Mouse (Mus musculus): ENCODE results near the gene Prepl. TPM values are rescaled to one million over a fixed set of nuclear protein-coding genes. Genes with fewer than 3 reads are reported as not detected.

Prepl gene
- polyA plus RNA-seq, 1 experiment: 18.0 TPM

DNA sequence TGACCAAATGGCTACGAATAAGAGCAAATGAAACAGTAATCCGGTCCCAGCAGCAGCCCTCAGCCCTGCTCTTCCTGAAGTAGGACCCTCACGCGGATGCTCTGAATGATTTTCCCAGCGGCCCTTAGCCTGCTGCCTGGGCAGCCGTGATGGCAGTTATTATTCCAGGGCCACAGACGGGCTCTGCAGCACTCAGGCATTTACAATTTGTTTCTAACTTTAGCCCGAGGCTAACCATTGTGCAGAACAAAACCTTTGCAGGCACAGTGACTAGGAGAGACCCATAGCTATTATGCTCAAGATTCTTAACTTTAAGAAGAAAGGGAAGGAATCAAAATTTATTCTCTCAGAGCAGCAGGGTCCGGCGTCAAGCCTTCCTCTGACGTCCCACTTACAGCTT lies 17.7 kb downstream of the Prepl start:
- no peaks in the 10 kb centered on the region for H3K27me3 ChIP-seq (replicated peaks; ENCODE audit: control insufficient read depth, insufficient read depth, low read length)
- 59% methylated on average over 11 of the region's 11 CpGs for WGBS
- no peaks in the 10 kb centered on the region for H3K4me1 ChIP-seq (ENCODE audit: control insufficient read depth, insufficient read depth, low read length)
- H3K27ac ChIP-seq (ENCODE audit: insufficient read depth, low read depth, low read length): no peak overlapping the region
- no peak for DNase-seq
- no peak for TF ChIP-seq POLR2A (IDR thresholded peaks at IDR 0.05; ENCODE audit: low read depth, low read length)
- no peak for TF ChIP-seq CTCF (conservative IDR thresholded peaks at IDR 0.05; ENCODE audit: insufficient read depth, insufficient read length, low read depth, low read length)
- H3K36me3 ChIP-seq (ENCODE audit: control insufficient read depth, insufficient read depth, low read length): no peaks in the 10 kb centered on the region; the same call in 1 of the 2 replicates
- no peak overlapping the region for H3K4me3 ChIP-seq (ENCODE audit: insufficient read depth, low read depth, low read length)

GRCm38 (mm10) chr17:85071088-85071775 lies 18.8 kb downstream of the Prepl start:
- TF ChIP-seq POLR2A (IDR thresholded peaks at IDR 0.05; ENCODE audit: low read depth, low read length): no peak
- peak; percentile 32 for TF ChIP-seq CTCF (conservative IDR thresholded peaks at IDR 0.05; ENCODE audit: insufficient read depth, insufficient read length, low read depth, low read length)
- WGBS: 90% methylated on average over 8 of the region's 8 CpGs

DNA sequence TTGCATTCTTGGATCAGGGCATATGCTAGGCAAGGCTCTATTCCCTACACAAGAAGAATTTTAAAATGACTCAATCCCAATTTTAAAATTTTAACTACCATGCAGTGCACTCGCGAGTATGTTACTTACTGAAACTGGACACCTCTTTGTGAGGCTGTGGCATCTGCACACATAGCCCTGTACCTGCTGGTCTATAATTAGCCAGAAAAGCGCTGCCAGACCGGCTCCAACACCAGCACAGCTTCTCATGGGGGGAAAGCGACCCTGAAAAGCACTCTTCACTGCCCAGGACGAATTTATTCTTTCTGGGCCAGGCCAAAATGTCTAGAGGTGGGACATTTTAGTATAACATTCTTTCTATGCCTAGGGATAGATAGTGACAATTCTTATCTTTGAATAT lies 19.4 kb downstream of the Prepl start:
- no peak for TF ChIP-seq CTCF (conservative IDR thresholded peaks at IDR 0.05; ENCODE audit: insufficient read depth, insufficient read length, low read depth, low read length)
- TF ChIP-seq POLR2A (IDR thresholded peaks at IDR 0.05; ENCODE audit: low read depth, low read length): no peak
- H3K4me3 ChIP-seq (ENCODE audit: insufficient read depth, low read depth, low read length): no peak overlapping the region
- H3K27ac ChIP-seq (ENCODE audit: insufficient read depth, low read depth, low read length): no peak overlapping the region
- H3K27me3 ChIP-seq (replicated peaks; ENCODE audit: control insufficient read depth, insufficient read depth, low read length): no peaks in the 10 kb centered on the region
- 74% methylated on average over 6 of the region's 6 CpGs for WGBS
- no peaks in the 10 kb centered on the region; the same call in 1 of the 2 replicates for H3K36me3 ChIP-seq (ENCODE audit: control insufficient read depth, insufficient read depth, low read length)
- H3K4me1 ChIP-seq (ENCODE audit: control insufficient read depth, insufficient read depth, low read length): no peaks in the 10 kb centered on the region
- no peak for DNase-seq

More at GRCm38 (mm10) chr17:85071088-85071775, 18.8 kb downstream of the Prepl start:
- no peak overlapping the region for H3K4me3 ChIP-seq (ENCODE audit: insufficient read depth, low read depth, low read length)
- no peaks in the 10 kb centered on the region for H3K36me3 ChIP-seq (ENCODE audit: control insufficient read depth, insufficient read depth, low read length)
- no peaks in the 10 kb centered on the region for H3K4me1 ChIP-seq (ENCODE audit: control insufficient read depth, insufficient read depth, low read length)
- no peak for DNase-seq
- no peak overlapping the region for H3K27ac ChIP-seq (ENCODE audit: insufficient read depth, low read depth, low read length)
- H3K27me3 ChIP-seq (replicated peaks; ENCODE audit: control insufficient read depth, insufficient read depth, low read length): no peaks in the 10 kb centered on the region

DNA sequence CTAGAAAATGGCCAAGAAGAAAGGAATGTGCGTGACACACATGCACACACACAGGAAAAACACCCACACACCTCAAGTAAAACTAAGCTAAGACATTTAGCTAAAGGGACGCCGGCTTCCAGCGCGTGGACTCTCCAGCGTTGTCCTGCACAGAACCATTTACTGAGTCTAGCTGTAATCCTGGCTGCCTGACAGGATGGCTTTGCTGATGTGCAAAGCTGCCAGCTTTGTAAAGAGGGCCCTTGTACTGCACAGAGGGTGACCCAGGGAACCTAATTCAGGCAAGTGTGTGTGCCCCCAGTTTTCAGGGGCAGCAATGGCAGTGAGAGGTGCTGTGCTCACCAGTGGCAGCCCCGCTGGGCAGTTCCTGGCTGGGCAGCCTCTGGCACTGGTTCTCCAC lies 22.7 kb downstream of the Prepl start:
- no peaks in the 10 kb centered on the region for H3K4me1 ChIP-seq (ENCODE audit: control insufficient read depth, insufficient read depth, low read length)
- DNase-seq: no peak
- H3K27me3 ChIP-seq (replicated peaks; ENCODE audit: control insufficient read depth, insufficient read depth, low read length): no peaks in the 10 kb centered on the region
- peaks cover 5% of the 10 kb centered on the region for H3K36me3 ChIP-seq (ENCODE audit: control insufficient read depth, insufficient read depth, low read length)
- H3K4me3 ChIP-seq (ENCODE audit: insufficient read depth, low read depth, low read length): no peak overlapping the region
- H3K27ac ChIP-seq (ENCODE audit: insufficient read depth, low read depth, low read length): no peak overlapping the region
- TF ChIP-seq CTCF (conservative IDR thresholded peaks at IDR 0.05; ENCODE audit: insufficient read depth, insufficient read length, low read depth, low read length) (no peak), POLR2A (IDR thresholded peaks at IDR 0.05; ENCODE audit: low read depth, low read length) (no peak)
- WGBS: 80% methylated on average over 7 of the region's 7 CpGs

GRCm38 (mm10) chr17:85063560-85063959 lies 26.5 kb downstream of the Prepl start:
- Histone ChIP-seq H3K27me3 (replicated peaks; ENCODE audit: control insufficient read depth, insufficient read depth, low read length) (no peaks in the 10 kb centered on the region), H3K27ac (ENCODE audit: insufficient read depth, low read depth, low read length) (no peak overlapping the region), H3K4me1 (ENCODE audit: control insufficient read depth, insufficient read depth, low read length) (no peaks in the 10 kb centered on the region), H3K4me3 (ENCODE audit: insufficient read depth, low read depth, low read length) (no peak overlapping the region), H3K36me3 (ENCODE audit: control insufficient read depth, insufficient read depth, low read length) (peaks cover 7% of the 10 kb centered on the region)
- no peak for DNase-seq
- TF ChIP-seq POLR2A (IDR thresholded peaks at IDR 0.05; ENCODE audit: low read depth, low read length) (no peak), CTCF (conservative IDR thresholded peaks at IDR 0.05; ENCODE audit: insufficient read depth, insufficient read length, low read depth, low read length) (no peak)
- WGBS: 87% methylated on average over 7 of the region's 7 CpGs

DNA sequence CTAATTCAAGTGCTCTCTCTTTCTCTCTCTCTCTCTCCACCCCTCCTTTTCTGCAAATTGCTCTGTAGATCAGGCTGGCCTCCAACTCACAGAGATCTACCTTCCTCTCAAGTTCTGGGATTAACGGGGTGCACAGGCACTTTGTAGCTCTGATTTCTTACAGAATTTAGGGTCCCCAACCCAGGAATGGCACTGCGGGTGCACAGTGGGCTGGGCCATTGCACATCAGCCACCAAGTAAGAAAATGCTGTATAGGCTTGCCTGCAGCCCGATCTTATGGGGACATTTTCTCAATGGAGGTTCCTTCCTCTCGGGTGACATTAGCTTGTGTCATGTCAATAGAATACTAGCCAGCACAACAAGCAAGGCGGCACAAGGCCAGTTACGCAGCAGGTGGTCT lies 30.9 kb downstream of the Prepl start:
- WGBS: 91% methylated on average over 6 of the region's 6 CpGs
- Histone ChIP-seq H3K27ac (ENCODE audit: insufficient read depth, low read depth, low read length) (no peak overlapping the region), H3K36me3 (ENCODE audit: control insufficient read depth, insufficient read depth, low read length) (peaks cover 2% of the 10 kb centered on the region; the same call in 1 of the 2 replicates), H3K27me3 (replicated peaks; ENCODE audit: control insufficient read depth, insufficient read depth, low read length) (no peaks in the 10 kb centered on the region), H3K4me1 (ENCODE audit: control insufficient read depth, insufficient read depth, low read length) (peaks cover 3% of the 10 kb centered on the region), H3K4me3 (ENCODE audit: insufficient read depth, low read depth, low read length) (no peak overlapping the region)
- DNase-seq: no peak
- TF ChIP-seq CTCF (conservative IDR thresholded peaks at IDR 0.05; ENCODE audit: insufficient read depth, insufficient read length, low read depth, low read length): no peak
- no peak for TF ChIP-seq POLR2A (IDR thresholded peaks at IDR 0.05; ENCODE audit: low read depth, low read length)

DNA sequence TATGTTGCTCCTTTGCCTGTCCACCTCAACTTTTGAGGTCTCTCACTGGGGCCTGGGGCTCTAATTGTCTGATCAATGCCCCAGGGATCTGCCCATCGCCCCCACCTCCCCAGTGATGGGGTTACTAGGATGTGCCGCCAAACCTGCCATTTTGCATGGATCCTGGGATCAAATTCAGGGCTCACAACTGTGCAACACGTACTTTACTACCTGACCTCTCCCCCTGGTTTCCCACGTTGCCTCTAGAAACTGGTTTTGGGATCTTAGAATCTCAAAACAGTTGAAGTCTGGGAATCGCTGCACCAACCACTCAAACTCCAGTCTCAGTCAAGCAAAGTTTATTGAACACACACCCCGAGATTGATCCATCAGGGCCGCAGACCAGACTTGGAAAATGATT lies 31.8 kb downstream of the Prepl start:
- Histone ChIP-seq H3K4me1 (ENCODE audit: control insufficient read depth, insufficient read depth, low read length) (peaks cover 3% of the 10 kb centered on the region), H3K4me3 (ENCODE audit: insufficient read depth, low read depth, low read length) (no peak overlapping the region), H3K27me3 (replicated peaks; ENCODE audit: control insufficient read depth, insufficient read depth, low read length) (no peaks in the 10 kb centered on the region), H3K36me3 (ENCODE audit: control insufficient read depth, insufficient read depth, low read length) (peaks cover 2% of the 10 kb centered on the region; the same call in 1 of the 2 replicates), H3K27ac (ENCODE audit: insufficient read depth, low read depth, low read length) (no peak overlapping the region)
- DNase-seq: no peak
- no peak for TF ChIP-seq POLR2A (IDR thresholded peaks at IDR 0.05; ENCODE audit: low read depth, low read length)
- 88% methylated on average over 7 of the region's 7 CpGs for WGBS

Data from kidney, adult 2 months (tissue).